Comparison of ENCODE assay signal across 31 mouse cellular contexts in the genomic region with DNA sequence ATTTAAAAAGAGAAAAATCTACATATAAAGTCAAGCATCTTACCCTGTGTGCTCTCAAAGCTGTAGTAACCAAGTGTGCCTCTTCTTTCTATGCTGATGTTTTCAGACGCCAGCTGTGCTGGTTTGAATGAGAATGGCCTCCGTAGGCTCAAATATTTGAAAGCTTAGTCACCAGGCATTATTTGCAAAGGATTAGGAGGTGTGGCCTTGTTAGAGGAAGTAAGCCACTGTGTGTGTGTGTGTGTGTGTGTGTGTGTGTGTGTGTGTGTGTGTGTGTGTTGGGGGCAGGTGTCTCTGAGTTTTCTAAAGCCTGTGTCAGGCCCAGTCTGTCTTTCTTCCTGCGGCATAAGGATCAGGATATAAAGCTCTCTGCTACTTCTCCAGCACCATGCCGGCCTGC. TPM values are rescaled to one million over a fixed set of nuclear protein-coding genes. Genes with fewer than 3 reads are reported as not detected.
DNase-seq lines count a peak whose midpoint lies in the region; ATAC-seq and TF ChIP-seq lines count a peak whose summit lies in the region.
"Had no signal": no experiment of that assay in that cellular context is flagged by ENCODE, and none has a peak within 500 bp of the region (broad histone marks: within the 10 kb centered on the region; RNA-seq: fewer than 3 reads in every experiment).

No protein-coding gene starts in this region.

- no peaks in the 10 kb centered on the region for H3K9me3 ChIP-seq in midbrain, embryonic 11.5 days (ENCODE audit: control insufficient read depth, low read length)
- H3K9me3 ChIP-seq in midbrain, postnatal 0 days (ENCODE audit: low read length): no peaks in the 10 kb centered on the region
- H3K9me3 ChIP-seq in E14TG2a.4 (ENCODE audit: low read length): no peaks in the 10 kb centered on the region
- H3K9me3 ChIP-seq: embryonic facial prominence, embryonic 13.5 days; heart, embryonic 12.5 days; hindbrain, embryonic 10.5 days; intestine, embryonic 15.5 days had no signal

- peak; percentile 79 for ATAC-seq in midbrain, embryonic 11.5 days (ENCODE audit: low FRiP score)
- no peak for ATAC-seq in midbrain, postnatal 0 days (ENCODE audit: low FRiP score)
- ATAC-seq: CD4-positive, CD25-positive, alpha-beta regulatory T cell, adult 4 months; forebrain, postnatal 0 days; hindbrain, embryonic 16.5 days; intestine, embryonic 15.5 days had no signal

- H3K4me1 ChIP-seq in midbrain, embryonic 11.5 days (ENCODE audit: control insufficient read depth, insufficient read depth, low read length): no peaks in the 10 kb centered on the region
- H3K4me1 ChIP-seq in midbrain, postnatal 0 days (ENCODE audit: insufficient read depth, low read length): no peaks in the 10 kb centered on the region
- peaks cover 48% of the 10 kb centered on the region for H3K4me1 ChIP-seq in E14TG2a.4 (replicated peaks; ENCODE audit: low read depth, low read length)
- H3K4me1 ChIP-seq: embryonic facial prominence, embryonic 13.5 days; heart, embryonic 12.5 days; hindbrain, embryonic 10.5 days; intestine, embryonic 15.5 days had no signal

- H3K27me3 ChIP-seq in midbrain, embryonic 11.5 days (ENCODE audit: control insufficient read depth, insufficient read depth, low read length): no peaks in the 10 kb centered on the region
- H3K27me3 ChIP-seq in midbrain, postnatal 0 days (ENCODE audit: insufficient read depth, low read length): no peaks in the 10 kb centered on the region
- no peaks in the 10 kb centered on the region for H3K27me3 ChIP-seq in E14TG2a.4 (ENCODE audit: insufficient read depth, low read length)
- H3K27me3 ChIP-seq: embryonic facial prominence, embryonic 13.5 days; heart, embryonic 12.5 days; intestine, embryonic 15.5 days had no signal

- no peak overlapping the region for H3K27ac ChIP-seq in midbrain, embryonic 11.5 days (ENCODE audit: low read depth, low read length)
- H3K27ac ChIP-seq in midbrain, postnatal 0 days (ENCODE audit: low read depth, low read length): no peak overlapping the region
- H3K27ac ChIP-seq: embryonic facial prominence, embryonic 13.5 days; hindbrain, embryonic 10.5 days; intestine, embryonic 15.5 days; layer of hippocampus, adult 2 months had no signal

- no peaks in the 10 kb centered on the region for H3K36me3 ChIP-seq in midbrain, embryonic 11.5 days (ENCODE audit: control insufficient read depth, insufficient read depth, low read length)
- H3K36me3 ChIP-seq in midbrain, postnatal 0 days (ENCODE audit: insufficient read depth, low read length): no peaks in the 10 kb centered on the region
- H3K36me3 ChIP-seq in E14TG2a.4 (ENCODE audit: insufficient read depth, low read length): no peaks in the 10 kb centered on the region
- H3K36me3 ChIP-seq: intestine, embryonic 15.5 days had no signal

- no peak overlapping the region for H3K4me3 ChIP-seq in midbrain, embryonic 11.5 days (ENCODE audit: low read depth, low read length)
- no peak overlapping the region for H3K4me3 ChIP-seq in midbrain, postnatal 0 days (ENCODE audit: low read depth, low read length)
- 0 out of 2 replicates have a peak overlapping the region, but pooled peaks have one; percentile 11 for H3K4me3 ChIP-seq in E14TG2a.4 (replicated peaks; ENCODE audit: low read length)
- H3K4me3 ChIP-seq: embryonic facial prominence, embryonic 13.5 days; heart, embryonic 12.5 days; hindbrain, embryonic 10.5 days; intestine, embryonic 15.5 days; layer of hippocampus, adult 2 months had no signal

- 14% methylated on average over 4 of the region's 4 CpGs for WGBS in midbrain, embryonic 11.5 days
- 33% methylated on average over 4 of the region's 4 CpGs for WGBS in midbrain, postnatal 0 days

- no peak overlapping the region for H3K9ac ChIP-seq in midbrain, embryonic 11.5 days (ENCODE audit: low read length)
- no peak overlapping the region for H3K9ac ChIP-seq in midbrain, postnatal 0 days (replicated peaks; ENCODE audit: low read length, poor library complexity, severe bottlenecking)
- H3K9ac ChIP-seq: embryonic facial prominence, embryonic 13.5 days; forebrain, postnatal 0 days; heart, embryonic 12.5 days; intestine, embryonic 15.5 days had no signal

- no peak for TF ChIP-seq CTCF in midbrain, postnatal 0 days (IDR thresholded peaks at IDR 0.05)
- no peak for TF ChIP-seq CTCF in E14TG2a.4 (conservative IDR thresholded peaks at IDR 0.05; ENCODE audit: low read length)

- H3K4me2 ChIP-seq in midbrain, embryonic 11.5 days: no peak overlapping the region
- H3K4me2 ChIP-seq in midbrain, postnatal 0 days (ENCODE audit: low read depth, low read length, poor library complexity, severe bottlenecking): no peak overlapping the region
- H3K4me2 ChIP-seq: embryonic facial prominence, embryonic 13.5 days; heart, embryonic 12.5 days; intestine, embryonic 15.5 days had no signal

- DNase-seq in embryo, embryonic 10 days (ENCODE audit: low spot score): peak; percentile 15
- DNase-seq in embryo, embryonic 9.5 days (ENCODE audit: extremely low spot score): no peak
- DNase-seq in midbrain, embryonic 11.5 days (ENCODE audit: low spot score, missing footprints): peak; percentile 88
- no peak for DNase-seq in midbrain, postnatal 0 days (ENCODE audit: low spot score)
- DNase-seq in WW6 (ENCODE audit: low read depth, low spot score): peak; percentile 38
- DNase-seq in frontal cortex, postnatal 14 days (ENCODE audit: low spot score in 2 of 2): no peak
- DNase-seq in Muller cell, postnatal 12 days (ENCODE audit: inconsistent ontology term): no peak
- DNase-seq: adrenal gland, postnatal 10 days; cerebellum, adult 8-10 months; forebrain, postnatal 0 days; gastrocnemius, postnatal 25 days; heart, adult 18-20 months; heart, postnatal 10 days; kidney, adult 8-10 months; kidney, postnatal 10 days; layer of hippocampus, postnatal 36 days; right cerebral cortex, postnatal 25 days; spleen, adult 18-20 months; thymus, postnatal 36 days had no signal

RNA-seq across cellular contexts. Expression of a gene that starts 26.8 kb away (rescaled TPM):
- polyA plus RNA-seq in midbrain, embryonic 11.5 days (2014; fragmentation: Nextera tagmentation; extraction: Ambion mirVana): 17.0 and 18.8 TPM in 2 replicates
- 15.3 and 33.0 TPM in 2 replicates for total RNA-seq in midbrain, postnatal 0 days (2014; rRNA removed)
- 44.4 and 44.6 TPM in 2 replicates for polyA plus RNA-seq in midbrain, postnatal 0 days (2015; fragmentation: Nextera tagmentation; extraction: Ambion mirVana)

RNA-seq across cellular contexts. Expression of a gene that starts 26.8 kb away (rescaled TPM):
- polyA plus RNA-seq in midbrain, embryonic 11.5 days (2014; fragmentation: Nextera tagmentation; extraction: Ambion mirVana): 19.8 and 22.6 TPM in 2 replicates
- total RNA-seq in midbrain, postnatal 0 days (2014; rRNA removed): 7.6 and 8.6 TPM in 2 replicates
- 2.4 and 3.6 TPM in 2 replicates for polyA plus RNA-seq in midbrain, postnatal 0 days (2015; fragmentation: Nextera tagmentation; extraction: Ambion mirVana)

RNA-seq across cellular contexts. Expression of a gene that starts 56.7 kb away (rescaled TPM):
- 0.20 and 0.29 TPM in 2 replicates for polyA plus RNA-seq in midbrain, embryonic 11.5 days (2014; fragmentation: Nextera tagmentation; extraction: Ambion mirVana)
- 0.38 and 0.93 TPM in 2 replicates for total RNA-seq in midbrain, postnatal 0 days (2014; rRNA removed)
- polyA plus RNA-seq in midbrain, postnatal 0 days (2015; fragmentation: Nextera tagmentation; extraction: Ambion mirVana): 0.32 and 0.37 TPM in 2 replicates
- total RNA-seq: gastrocnemius, postnatal 25 days; heart, adult 18-20 months; heart, postnatal 10 days; megakaryocyte progenitor cell, adult 5-6 weeks; monocyte, adult 5-6 weeks; neutrophil, adult 5-6 weeks had no signal
- polyA plus RNA-seq: CD4-positive, CD25-positive, alpha-beta regulatory T cell, adult 4 months; heart, embryonic 12.5 days; liver, embryonic 16.5 days had no signal

Comparison
In these comparisons a context has a peak if more than half of its experiments do, and no peak if none do; other contexts are left out.
1. DNase-seq: peak in embryo, embryonic 10 days (single experiment), midbrain, embryonic 11.5 days (single experiment) and WW6 (single experiment); none in embryo, embryonic 9.5 days (single experiment), midbrain, postnatal 0 days (single experiment), frontal cortex, postnatal 14 days (0 of 2) and Muller cell, postnatal 12 days (single experiment).